Mouse (Mus musculus): ENCODE results near the gene Kcns1.

DNA sequence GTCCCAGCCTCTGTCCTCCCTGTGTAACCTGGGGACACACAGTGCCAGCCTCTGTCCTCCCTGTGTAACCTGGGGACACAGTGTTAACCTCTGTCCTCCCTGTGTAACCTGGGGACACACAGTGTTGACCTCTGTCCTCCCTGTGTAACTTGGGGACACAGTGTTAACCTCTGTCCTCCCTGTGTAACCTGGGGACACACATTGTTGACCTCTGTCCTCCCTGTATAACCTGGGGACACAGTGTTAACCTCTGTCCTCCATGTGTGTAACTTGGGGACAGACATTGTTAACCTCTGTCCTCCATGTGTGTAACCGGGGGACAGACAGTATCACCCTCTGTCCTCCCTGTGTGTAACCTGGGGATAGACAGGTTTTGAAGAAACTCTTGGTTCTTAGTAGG lies 39.3 kb downstream of the Kcns1 start:
- TF ChIP-seq CTCF (IDR thresholded peaks at IDR 0.05; ENCODE audit: low read depth, low read length) (no peak), POLR2A (IDR thresholded peaks at IDR 0.05; ENCODE audit: borderline replicate concordance, low read depth, low read length) (no peak)
